Mouse (Mus musculus) cerebellum, adult (tissue): ENCODE measurements around the gene Hscb.
"Not testable (repeated sequence)": the region's sequence is repeated elsewhere in the genome, so short reads cannot be mapped to it uniquely, and the experiment has no call there.

Experiments used
- ATAC-seq: cut with Nextera tagmentation; 2 replicates; pipeline ENCODE4 v1.9.2; 2017; ENCODE audit warnings: mild to moderate bottlenecking, moderate library complexity, mixed read lengths; ENCODE audit not compliant: insufficient number of reproducible peaks, low FRiP score, low TSS enrichment

Gene Hscb

DNA sequence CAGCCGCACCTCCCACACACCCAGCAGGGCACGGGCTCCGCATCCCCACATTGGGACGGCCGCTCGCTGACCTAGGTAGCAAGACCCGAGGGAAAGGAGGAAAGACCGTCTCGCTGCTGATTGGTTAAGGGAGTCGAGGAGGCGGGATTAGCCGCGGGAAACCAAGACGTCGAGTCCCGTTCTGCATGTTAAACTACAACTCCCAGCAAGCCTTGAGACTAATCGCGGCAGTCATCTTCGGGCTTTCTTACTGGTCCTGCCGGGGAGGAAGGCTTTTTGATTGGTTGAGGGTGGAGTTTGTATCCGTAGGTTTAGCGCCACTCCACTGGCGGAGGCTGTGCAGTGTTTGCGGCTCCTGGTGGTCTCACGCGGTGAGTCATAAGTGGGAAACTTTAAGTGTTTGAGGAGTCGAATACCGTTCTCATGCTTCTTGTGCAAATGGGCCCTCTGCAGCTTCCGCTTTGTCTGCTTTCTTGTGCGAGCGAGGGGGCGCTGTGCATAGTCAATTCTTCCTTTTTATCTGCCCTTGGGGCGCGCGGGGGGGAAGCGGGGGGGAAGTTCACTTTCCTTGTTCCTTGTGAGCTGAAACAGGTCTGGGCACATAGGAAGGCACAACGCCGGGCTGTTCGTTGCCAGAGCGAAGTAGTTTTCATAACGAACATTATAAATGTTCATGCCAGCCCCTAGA lies at the start of gene Hscb, which contains the start of gene Chek2:
Gene Hscb (minus strand): TSS at position 100 of the 688 bp plus-strand sequence.
Gene Chek2 (plus strand): TSS at position 302 of the 688 bp plus-strand sequence.
- ATAC-seq: peak; percentile 99

DNA sequence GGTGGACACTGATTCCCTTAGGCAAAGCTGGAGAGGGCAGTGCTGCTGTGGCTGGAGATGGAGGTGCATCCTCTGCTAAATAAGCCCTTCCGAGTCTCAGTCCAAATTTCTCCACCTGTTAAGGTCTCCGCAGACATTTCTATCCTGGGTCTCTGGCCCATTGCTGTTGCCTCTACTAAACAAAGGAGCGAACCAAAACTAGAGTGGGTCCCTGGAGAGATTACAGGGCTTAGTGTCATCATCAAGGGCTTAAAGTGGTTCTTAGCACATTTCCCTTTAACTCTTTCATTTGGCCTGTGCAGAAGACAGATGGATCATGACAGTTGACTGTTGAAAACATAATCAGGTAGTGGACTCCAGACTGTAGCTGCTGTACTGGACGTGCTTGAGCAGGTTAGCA lies 49.0 kb upstream of the Hscb start:
- ATAC-seq: no peak

- ATAC-seq: peak; percentile 86
These were observed 40.2 kb upstream of the Hscb start, which contains the start of gene Ttc28 for GRCm38 (mm10) chr5:110879584-110880374. Ttc28 (plus strand) TSS chr5:110879803.

GRCm38 (mm10) chr5:110879042-110879441 lies 39.5 kb upstream of the Hscb start:
- no peak for ATAC-seq

DNA sequence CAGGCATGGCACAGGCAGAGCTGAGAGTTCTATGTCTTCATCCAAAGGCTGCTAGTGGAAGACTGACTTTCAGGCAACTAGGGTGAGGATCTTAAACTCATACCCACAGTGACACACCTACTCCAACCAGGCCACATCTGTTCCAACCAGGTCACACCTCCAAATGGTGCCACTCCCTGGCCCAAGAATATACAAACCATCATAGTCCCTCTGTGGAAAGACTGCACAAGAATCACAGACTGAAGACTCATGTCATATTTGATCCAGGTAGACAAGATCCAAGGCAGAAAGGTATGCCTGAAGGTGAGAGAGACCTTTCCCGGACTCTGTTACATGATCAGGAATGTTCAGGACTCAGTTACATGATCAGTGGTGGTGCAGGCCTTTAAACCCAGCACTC lies 38.9 kb upstream of the Hscb start:
- not testable (repeated sequence) for ATAC-seq

- no peak for ATAC-seq
These were observed 38.3 kb upstream of the Hscb start for GRCm38 (mm10) chr5:110877666-110878505.

GRCm38 (mm10) chr5:110875286-110875685 lies 35.7 kb upstream of the Hscb start:
- ATAC-seq: no peak

- ATAC-seq: no peak
These were observed 35.1 kb upstream of the Hscb start for GRCm38 (mm10) chr5:110874711-110875110.

- no peak for ATAC-seq
These were observed 33.6 kb upstream of the Hscb start for GRCm38 (mm10) chr5:110873160-110873559.

DNA sequence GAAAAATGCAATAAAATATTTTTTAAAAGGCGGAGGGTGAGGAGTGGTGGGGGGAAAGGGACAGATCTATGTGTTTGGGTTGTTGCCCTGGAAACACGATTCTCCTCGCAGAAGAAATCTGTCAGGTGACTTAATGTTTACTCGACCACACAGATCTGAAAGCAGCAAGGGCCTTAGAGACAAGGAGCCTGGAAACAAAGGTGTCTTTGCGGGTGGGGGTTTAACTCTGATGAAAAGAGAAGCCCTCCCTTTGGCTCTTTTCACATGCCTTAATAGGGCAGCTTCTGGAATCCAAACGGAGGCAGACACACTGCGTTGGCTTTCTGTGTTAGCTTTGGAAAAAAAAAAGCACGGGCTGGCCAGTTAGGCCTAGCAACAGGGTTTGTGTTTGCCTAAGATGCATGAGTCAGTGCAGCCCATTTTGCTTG lies 29.7 kb upstream of the Hscb start:
- no peak for ATAC-seq

- no peak for ATAC-seq
These were observed 28.9 kb upstream of the Hscb start for GRCm38 (mm10) chr5:110868460-110868859.

GRCm38 (mm10) chr5:110860445-110860844 lies 20.9 kb upstream of the Hscb start:
- ATAC-seq: no peak

DNA sequence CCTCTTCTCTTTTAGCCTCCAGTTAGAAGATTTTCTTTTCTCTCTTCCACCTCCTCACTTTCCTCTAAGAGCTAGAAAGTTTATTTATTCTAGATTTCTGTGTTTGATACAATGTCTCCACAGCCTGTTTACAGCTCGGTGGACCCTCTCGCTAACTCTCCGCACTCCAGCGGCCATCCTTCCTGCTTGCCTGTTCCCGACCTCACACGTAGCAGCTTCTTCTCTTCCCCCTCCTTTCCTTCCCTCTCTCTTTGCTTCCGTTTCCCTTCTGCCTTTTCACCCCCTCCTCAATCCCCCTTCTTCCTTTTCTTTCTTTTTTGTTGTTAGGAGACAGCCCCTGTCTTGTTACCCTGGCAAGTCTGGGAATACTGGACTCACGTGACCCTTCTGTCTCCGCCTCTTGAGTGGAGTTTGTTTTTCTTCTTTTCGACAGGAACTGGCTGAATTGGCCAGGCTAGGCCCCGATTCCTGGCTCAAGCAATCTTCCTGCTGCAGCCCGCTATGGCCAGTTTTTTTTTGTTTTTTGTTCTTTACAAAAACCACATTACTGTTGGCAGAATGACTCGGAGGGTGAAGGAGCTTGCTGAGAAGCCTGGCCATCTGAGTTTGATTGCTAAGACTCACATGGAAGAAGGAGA lies 19.6 kb upstream of the Hscb start:
- no peak for ATAC-seq

DNA sequence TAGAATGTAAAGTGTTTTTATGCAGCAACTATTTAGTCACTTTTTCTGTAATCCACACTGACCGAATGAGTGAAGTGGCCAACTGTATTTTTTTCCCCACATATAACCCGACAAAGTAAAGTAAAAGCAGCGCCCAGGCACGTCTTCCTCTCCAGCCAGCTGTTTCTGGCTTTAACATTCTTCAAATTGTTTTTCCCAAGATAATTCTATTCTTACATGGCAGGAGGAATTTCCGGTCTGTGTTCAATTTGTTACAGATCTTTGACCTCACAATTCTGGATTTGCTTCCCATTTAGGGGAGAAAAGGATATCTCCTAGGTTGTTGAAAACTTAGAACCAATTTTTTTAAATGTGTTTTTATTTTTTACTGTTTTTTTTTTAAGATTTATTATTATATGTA lies 17.5 kb upstream of the Hscb start:
- ATAC-seq: no peak

DNA sequence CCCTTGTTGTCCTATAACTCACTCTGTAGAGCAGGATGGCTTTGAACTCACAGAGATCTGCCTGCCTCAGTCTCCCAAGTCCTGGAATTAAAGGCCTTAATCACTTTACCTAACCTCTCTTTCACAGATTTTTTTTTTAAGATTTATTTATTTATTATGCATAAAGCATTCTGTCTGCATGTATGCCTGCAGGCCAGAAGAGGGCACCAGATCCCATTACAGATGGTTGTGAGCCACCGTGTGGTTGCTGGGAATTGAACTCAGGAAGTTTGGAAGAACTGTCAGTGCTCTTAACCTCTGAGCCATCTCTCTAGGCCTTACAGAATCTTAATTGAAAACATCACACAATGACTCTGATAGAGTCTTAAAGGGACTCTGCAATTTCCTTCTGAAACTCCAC lies 13.4 kb upstream of the Hscb start:
- no peak for ATAC-seq

GRCm38 (mm10) chr5:110841046-110841862 lies 1.7 kb upstream of the Hscb start:
- no peak for ATAC-seq

- no peak for ATAC-seq
These were observed 888 bp upstream of the Hscb start for GRCm38 (mm10) chr5:110840465-110840864.

GRCm38 (mm10) chr5:110839038-110839677 lies 419 bp downstream of the Hscb start:
- ATAC-seq: no peak; the same call in 1 of the 2 replicates

DNA sequence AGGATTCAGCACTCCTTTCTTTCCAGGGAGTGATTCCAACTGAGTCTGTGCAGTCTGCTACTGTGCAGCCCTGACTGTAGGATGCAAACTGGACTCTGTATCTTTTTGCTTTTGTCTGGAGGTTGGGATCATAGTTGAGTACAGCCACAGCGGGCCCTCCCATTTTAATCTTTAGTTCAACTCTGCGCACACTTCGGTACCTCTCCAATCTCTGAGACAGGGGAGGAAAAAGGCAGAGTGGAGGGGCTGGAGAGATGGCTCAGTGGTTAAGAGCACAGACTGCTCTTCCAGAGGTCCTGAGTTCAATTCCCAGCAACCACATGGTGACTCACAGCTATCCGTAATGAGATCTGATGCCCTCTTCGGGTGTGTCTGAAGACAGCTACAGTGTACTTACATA lies 1.6 kb downstream of the Hscb start:
- not testable (repeated sequence) for ATAC-seq
